Mouse (Mus musculus): Measurements from ENCODE around the gene Smad6.

GRCm38 (mm10) chr9:63965579-63965981 lies 56.3 kb downstream of the Smad6 start:
- TF ChIP-seq CTCF (IDR thresholded peaks at IDR 0.05; ENCODE audit: low read depth, low read length) (no peak), POLR2AphosphoS5 (IDR thresholded peaks at IDR 0.05; ENCODE audit: insufficient replicate concordance, low read depth, low read length) (no peak)

Data from G1E (cell line).